Mouse (Mus musculus) E14TG2a.4 (cell line): ENCODE data around the gene Gm42742.
A peak's percentile ranks its signal among the peaks of the same experiment; 100 is the strongest.

ENCODE experiments used
- H3K27me3 ChIP-seq: 2 replicates; pipeline ENCODE4 v1.6.1; 2014; ENCODE audit warnings: low read length, control low read depth; ENCODE audit not compliant: insufficient read depth
- H3K36me3 ChIP-seq: 2 replicates; pipeline ENCODE4 v1.6.1; 2014; ENCODE audit warnings: low read length, control low read depth; ENCODE audit not compliant: insufficient read depth
- H3K4me1 ChIP-seq: replicated peaks from 2 replicates; pipeline ENCODE4 v1.6.1; 2014; ENCODE audit warnings: low read depth, low read length, control low read depth
- H3K4me3 ChIP-seq: replicated peaks from 2 replicates; pipeline ENCODE4 v1.5.1; 2014; ENCODE audit warnings: mild to moderate bottlenecking, low read length
- H3K9me3 ChIP-seq: 2 replicates; pipeline ENCODE4 v1.6.1; 2014; ENCODE audit warnings: low read length, control low read depth
- CTCF ChIP-seq: conservative IDR thresholded peaks from 2 replicates; pipeline ENCODE4 v1.5.1; 2014; ENCODE audit warnings: low read length
- NANOG ChIP-seq: IDR thresholded peaks from 2 replicates; pipeline ENCODE4 v1.6.1; 2014; ENCODE audit warnings: borderline replicate concordance, low read length, mixed read lengths
- POU5F1 ChIP-seq: IDR thresholded peaks from 2 replicates; pipeline ENCODE4 v1.6.1; 2014; ENCODE audit warnings: low read length, borderline replicate concordance

Gm42742 gene

GRCm38 (mm10) chr7:127022528-127023271 lies 1.8 kb upstream of the Gm42742 start:
- H3K27me3 ChIP-seq: no peaks in the 10 kb centered on the region
- H3K4me3 ChIP-seq: peak overlapping the region; percentile 94
- peaks cover 51% of the 10 kb centered on the region for H3K36me3 ChIP-seq
- H3K4me1 ChIP-seq: peaks cover 73% of the 10 kb centered on the region
- no peak for TF ChIP-seq POU5F1
- TF ChIP-seq CTCF: no peak
- TF ChIP-seq NANOG: no peak
- no peaks in the 10 kb centered on the region for H3K9me3 ChIP-seq

DNA sequence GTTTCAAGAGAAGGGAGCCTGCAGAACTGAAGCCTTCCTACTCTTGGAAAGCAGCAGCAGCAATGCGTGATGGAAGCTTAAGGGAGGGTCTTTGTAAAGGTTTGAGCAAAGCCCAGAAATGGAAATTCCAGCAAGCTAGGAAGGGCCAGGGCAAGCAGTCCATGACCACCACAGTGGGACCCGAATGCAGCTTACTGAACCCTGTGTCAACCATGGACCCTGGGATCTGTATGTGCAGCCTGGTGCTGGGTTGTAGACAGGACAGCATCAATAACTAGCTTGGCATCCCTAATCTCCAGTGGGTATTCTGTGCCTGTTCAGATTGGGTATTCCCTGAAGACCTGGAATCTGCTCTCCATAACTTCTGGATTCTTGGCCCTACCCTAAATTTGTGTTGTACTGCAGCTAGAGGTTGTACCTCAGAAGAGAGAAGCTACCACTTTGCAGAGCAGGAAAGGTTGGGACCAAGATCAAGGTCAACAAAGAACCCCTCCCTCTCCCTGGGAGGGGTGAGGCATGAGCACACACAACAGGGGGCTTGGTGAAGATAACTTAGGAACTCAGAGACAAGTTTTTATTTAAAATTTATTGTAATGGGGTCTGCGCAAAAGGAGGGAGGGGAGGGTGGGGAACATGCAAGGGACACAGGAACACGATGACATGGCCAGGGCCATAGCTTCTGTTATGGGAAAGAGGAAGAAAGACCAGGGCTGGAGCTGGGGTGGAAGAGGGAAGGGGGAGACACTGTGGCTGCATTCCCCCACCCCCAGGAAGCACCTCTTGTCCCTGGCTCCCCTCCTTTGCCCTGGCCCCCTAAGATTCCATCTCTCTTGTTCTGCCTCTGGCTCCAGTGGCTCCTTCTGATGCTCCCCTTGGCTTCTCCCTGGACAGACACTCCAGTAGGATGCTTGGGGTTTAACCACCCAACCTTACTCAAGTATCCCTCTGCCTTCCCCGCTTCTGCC lies 948 bp upstream of the Gm42742 start:
- Histone ChIP-seq H3K36me3 (peaks cover 50% of the 10 kb centered on the region), H3K4me1 (peaks cover 74% of the 10 kb centered on the region)
- no peak for TF ChIP-seq POU5F1
- TF ChIP-seq CTCF: no peak
- TF ChIP-seq NANOG: no peak

GRCm38 (mm10) chr7:127020491-127020890 lies 406 bp downstream of the Gm42742 start:
- TF ChIP-seq CTCF (no peak), NANOG (no peak), POU5F1 (no peak)
- peak overlapping the region; percentile 77 for H3K4me3 ChIP-seq
- H3K4me1 ChIP-seq: peaks cover 78% of the 10 kb centered on the region
- peaks cover 55% of the 10 kb centered on the region for H3K36me3 ChIP-seq
- no peaks in the 10 kb centered on the region for H3K9me3 ChIP-seq
- H3K27me3 ChIP-seq: no peaks in the 10 kb centered on the region

More for the DNA sequence above, 948 bp upstream of the Gm42742 start:
- Histone ChIP-seq H3K4me3 (peak overlapping the region; percentile 94), H3K27me3 (no peaks in the 10 kb centered on the region), H3K9me3 (no peaks in the 10 kb centered on the region)

GRCm38 (mm10) chr7:127020031-127020430 lies 866 bp downstream of the Gm42742 start:
- H3K9me3 ChIP-seq: no peaks in the 10 kb centered on the region
- no peaks in the 10 kb centered on the region for H3K27me3 ChIP-seq
- peak overlapping the region; percentile 77 for H3K4me3 ChIP-seq
- TF ChIP-seq POU5F1: no peak
- no peak for TF ChIP-seq CTCF
- no peak for TF ChIP-seq NANOG
- H3K4me1 ChIP-seq: peaks cover 83% of the 10 kb centered on the region
- peaks cover 56% of the 10 kb centered on the region for H3K36me3 ChIP-seq

DNA sequence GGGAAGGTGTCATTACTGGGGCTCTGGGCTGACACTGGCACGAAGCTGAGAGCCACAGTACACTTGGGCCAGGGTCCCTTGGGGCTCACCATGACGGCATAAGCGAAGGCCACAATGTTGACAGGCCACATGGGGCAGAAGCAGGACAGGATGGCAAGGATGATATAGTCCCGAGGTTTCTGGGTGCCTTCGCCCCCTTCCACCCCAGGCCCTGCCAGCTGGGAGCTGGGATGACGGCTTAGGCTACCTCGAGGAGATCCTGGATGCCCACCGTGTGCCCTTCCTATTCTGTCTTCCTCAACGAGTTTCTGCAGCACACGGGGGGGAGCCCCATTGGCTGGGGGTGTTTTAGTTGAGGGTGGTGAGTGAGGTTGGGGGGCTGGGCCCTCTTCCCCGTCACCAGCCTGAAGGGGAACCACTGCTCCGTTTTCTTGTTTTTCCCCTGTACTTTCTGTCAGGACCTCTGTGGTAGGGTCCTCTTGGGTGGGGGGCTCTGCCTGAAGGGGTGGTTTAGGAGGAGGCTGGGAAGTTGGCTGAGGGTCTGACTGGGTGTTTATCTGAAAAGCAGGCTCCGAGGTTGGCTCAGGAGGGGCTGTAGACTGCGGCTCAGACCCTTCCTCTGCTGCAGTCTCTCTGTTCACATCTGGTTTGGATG lies 1.5 kb downstream of the Gm42742 start:
- no peaks in the 10 kb centered on the region for H3K9me3 ChIP-seq
- peak overlapping the region; percentile 77 for H3K4me3 ChIP-seq
- no peaks in the 10 kb centered on the region for H3K27me3 ChIP-seq
- H3K4me1 ChIP-seq: peaks cover 84% of the 10 kb centered on the region
- H3K36me3 ChIP-seq: peaks cover 56% of the 10 kb centered on the region
- TF ChIP-seq NANOG (no peak), CTCF (no peak)

GRCm38 (mm10) chr7:127018416-127019305 lies 2.2 kb downstream of the Gm42742 start:
- TF ChIP-seq CTCF (no peak), NANOG (no peak), POU5F1 (no peak)
- no peaks in the 10 kb centered on the region for H3K27me3 ChIP-seq
- H3K9me3 ChIP-seq: no peaks in the 10 kb centered on the region
- H3K4me3 ChIP-seq: no peak overlapping the region
- peaks cover 56% of the 10 kb centered on the region for H3K36me3 ChIP-seq
- H3K4me1 ChIP-seq: peaks cover 84% of the 10 kb centered on the region

DNA sequence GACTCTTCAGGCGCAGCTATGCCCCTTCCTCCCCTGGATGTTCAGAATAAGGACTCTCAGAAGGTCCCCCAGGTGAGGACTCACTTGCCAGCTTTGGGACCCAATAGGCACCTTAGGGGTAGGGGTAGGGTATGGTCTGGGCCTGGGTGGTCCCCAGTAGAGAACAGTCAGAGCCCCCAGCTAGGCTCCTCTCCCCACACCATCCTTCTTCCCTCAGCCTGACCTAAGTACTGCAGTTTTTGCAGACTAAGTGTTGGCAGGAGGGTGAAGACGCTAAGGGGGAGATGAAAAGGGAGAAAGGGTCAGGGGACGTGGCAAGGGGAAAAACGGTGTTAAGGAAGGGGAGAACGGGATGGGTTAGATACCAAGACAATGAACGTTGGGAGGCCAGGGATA lies 2.9 kb downstream of the Gm42742 start:
- H3K9me3 ChIP-seq: no peaks in the 10 kb centered on the region
- peak overlapping the region; percentile 97 for H3K4me3 ChIP-seq
- peaks cover 56% of the 10 kb centered on the region for H3K36me3 ChIP-seq
- H3K27me3 ChIP-seq: no peaks in the 10 kb centered on the region
- TF ChIP-seq CTCF: no peak
- H3K4me1 ChIP-seq: peaks cover 84% of the 10 kb centered on the region
